Mouse (Mus musculus) kidney, embryonic 16.5 days (tissue): ENCODE results near the gene Olfr510. TPM values are rescaled to one million over a fixed set of nuclear protein-coding genes. Genes with fewer than 3 reads are reported as not detected.

ENCODE experiments used
- polyA plus RNA-seq: library from polyadenylated mRNA; unstranded; fragments of >200 nt; fragmentation: Nextera tagmentation; extraction: Ambion mirVana; gene quantifications from 2 replicates; pipeline ENCODE4 v1.2.1, GENCODE M21; 2015

The Olfr510 gene
- polyA plus RNA-seq, 1 experiment from 2014 or later: not detected

Other genes starting within 250 kb of the Olfr510 start
- not detected in 2 replicates for gene Olfr497, start 246.0 kb upstream of the Olfr510 start, polyA plus RNA-seq
- not detected in 2 replicates for gene Olfr498, start 201.1 kb upstream of the Olfr510 start, polyA plus RNA-seq
- not detected in 2 replicates for gene Olfr502, start 141.4 kb upstream of the Olfr510 start, polyA plus RNA-seq
- gene Olfr503, start 121.9 kb upstream of the Olfr510 start, polyA plus RNA-seq: not detected in 2 replicates
- gene Olfr504, start 100.6 kb upstream of the Olfr510 start, polyA plus RNA-seq: not detected in 2 replicates
- gene Olfr506, start 55.6 kb upstream of the Olfr510 start, polyA plus RNA-seq: not detected in 2 replicates
- not detected in 2 replicates for gene Olfr507, start 44.6 kb upstream of the Olfr510 start, polyA plus RNA-seq
- gene Olfr508, start 36.4 kb upstream of the Olfr510 start, polyA plus RNA-seq: not detected in 2 replicates
- gene Olfr509, start 14.5 kb upstream of the Olfr510 start, polyA plus RNA-seq: not detected in 2 replicates
- gene Olfr512, start 46.9 kb downstream of the Olfr510 start, polyA plus RNA-seq: not detected in 2 replicates
- not detected in 2 replicates for gene Olfr513, start 84.6 kb downstream of the Olfr510 start, polyA plus RNA-seq
- not detected in 2 replicates for gene Olfr514, start 159.6 kb downstream of the Olfr510 start, polyA plus RNA-seq
- not detected in 2 replicates for gene Olfr516, start 184.1 kb downstream of the Olfr510 start, polyA plus RNA-seq
- gene Olfr517, start 206.0 kb downstream of the Olfr510 start, polyA plus RNA-seq: not detected in 2 replicates
- gene Olfr518, start 218.6 kb downstream of the Olfr510 start, polyA plus RNA-seq: not detected in 2 replicates
- gene Olfr519, start 228.0 kb downstream of the Olfr510 start, polyA plus RNA-seq: not detected in 2 replicates